Mouse (Mus musculus): ENCODE results near the gene Vav1.
"Not testable (repeated sequence)": the region's sequence is repeated elsewhere in the genome, so short reads cannot be mapped to it uniquely, and the experiment has no call there.

DNA sequence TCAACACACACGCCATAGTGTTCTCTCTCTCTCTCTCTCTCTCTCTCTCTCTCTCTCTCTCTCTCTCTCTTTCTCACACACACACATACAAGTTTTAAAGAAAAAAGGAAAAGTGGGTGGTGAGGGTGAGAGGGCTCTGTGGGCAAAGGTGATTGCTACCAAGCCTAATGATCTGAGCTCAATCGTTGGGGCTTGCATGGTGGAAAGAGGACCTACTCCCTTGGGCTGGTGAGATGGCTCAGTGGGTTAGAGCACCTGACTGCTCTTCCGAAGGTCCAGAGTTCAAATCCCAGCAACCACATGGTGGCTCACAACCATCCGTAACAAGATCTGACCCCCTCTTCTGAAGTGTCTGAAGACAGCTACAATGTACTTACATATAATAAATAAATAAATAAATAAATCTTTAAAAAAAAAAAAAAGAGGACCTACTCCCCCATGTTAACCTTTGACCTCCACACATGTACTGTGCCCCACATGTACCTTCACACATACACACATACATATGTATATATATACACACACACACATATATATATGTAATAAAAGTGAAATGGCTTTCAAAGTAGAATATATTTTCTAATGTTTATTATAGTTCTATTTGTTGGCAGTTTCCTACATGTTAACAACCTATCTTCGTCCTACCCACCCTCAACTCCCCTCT lies 1.2 kb upstream of the Vav1 start:
- TF ChIP-seq POLR2A (IDR thresholded peaks at IDR 0.05; ENCODE audit: borderline replicate concordance, extremely low read depth, low read depth, low read length); CTCF (IDR thresholded peaks at IDR 0.05; ENCODE audit: insufficient read depth, low read length): not testable (repeated sequence)
